Mouse (Mus musculus): ENCODE data around the gene Ak9. TPM values are rescaled to one million over a fixed set of nuclear protein-coding genes. Genes with fewer than 3 reads are reported as not detected.

Gene Ak9
- polyA plus RNA-seq, 1 experiment, result not detected

- no peak for TF ChIP-seq GATA1 (IDR thresholded peaks at IDR 0.05; ENCODE audit: low read length)
Measured at GRCm38 (mm10) chr10:41420496-41421200, 116.9 kb downstream of the Ak9 start.

- no peak for TF ChIP-seq GATA1 (IDR thresholded peaks at IDR 0.05; ENCODE audit: low read length)
Measured at GRCm38 (mm10) chr10:41423681-41424080, 119.9 kb downstream of the Ak9 start.

GRCm38 (mm10) chr10:41426368-41426767 lies 122.6 kb downstream of the Ak9 start:
- no peak for TF ChIP-seq GATA1 (IDR thresholded peaks at IDR 0.05; ENCODE audit: low read length)

- no peak for TF ChIP-seq GATA1 (IDR thresholded peaks at IDR 0.05; ENCODE audit: low read length)
Measured at GRCm38 (mm10) chr10:41434624-41435023, 130.8 kb downstream of the Ak9 start.

GRCm38 (mm10) chr10:41435141-41435540 lies 131.4 kb downstream of the Ak9 start:
- TF ChIP-seq GATA1 (IDR thresholded peaks at IDR 0.05; ENCODE audit: low read length), result no peak

- no peak for TF ChIP-seq GATA1 (IDR thresholded peaks at IDR 0.05; ENCODE audit: low read length)
Measured at GRCm38 (mm10) chr10:41448216-41448615, 144.4 kb downstream of the Ak9 start.

- TF ChIP-seq GATA1 (IDR thresholded peaks at IDR 0.05; ENCODE audit: low read length), result no peak
Measured at GRCm38 (mm10) chr10:41449684-41450083, 145.9 kb downstream of the Ak9 start.

- TF ChIP-seq GATA1 (IDR thresholded peaks at IDR 0.05; ENCODE audit: low read length), result no peak
Measured at GRCm38 (mm10) chr10:41450137-41450670, 146.4 kb downstream of the Ak9 start, which contains the start of gene Zbtb24. Gene Zbtb24, plus strand, starts transcription at chr10:41450383.

- no peak for TF ChIP-seq GATA1 (IDR thresholded peaks at IDR 0.05; ENCODE audit: low read length)
Measured at GRCm38 (mm10) chr10:41450780-41451522, 147.2 kb downstream of the Ak9 start.

GRCm38 (mm10) chr10:41451656-41452055 lies 147.9 kb downstream of the Ak9 start:
- no peak for TF ChIP-seq GATA1 (IDR thresholded peaks at IDR 0.05; ENCODE audit: low read length)

GRCm38 (mm10) chr10:41452791-41453190 lies 149.0 kb downstream of the Ak9 start:
- no peak for TF ChIP-seq GATA1 (IDR thresholded peaks at IDR 0.05; ENCODE audit: low read length)

GRCm38 (mm10) chr10:41459990-41460389 lies 156.2 kb downstream of the Ak9 start:
- TF ChIP-seq GATA1 (IDR thresholded peaks at IDR 0.05; ENCODE audit: low read length), result no peak

GRCm38 (mm10) chr10:41460501-41460900 lies 156.7 kb downstream of the Ak9 start:
- no peak for TF ChIP-seq GATA1 (IDR thresholded peaks at IDR 0.05; ENCODE audit: low read length)

GRCm38 (mm10) chr10:41461057-41461722 lies 157.4 kb downstream of the Ak9 start:
- no peak for TF ChIP-seq GATA1 (IDR thresholded peaks at IDR 0.05; ENCODE audit: low read length)

- TF ChIP-seq GATA1 (IDR thresholded peaks at IDR 0.05; ENCODE audit: low read length), result no peak
Measured at GRCm38 (mm10) chr10:41464401-41464955, 160.7 kb downstream of the Ak9 start.

GRCm38 (mm10) chr10:41467325-41467724 lies 163.5 kb downstream of the Ak9 start:
- TF ChIP-seq GATA1 (IDR thresholded peaks at IDR 0.05; ENCODE audit: low read length), result no peak

Data from G1E-ER4 (cell line).